Mouse (Mus musculus): ENCODE results near the gene Ewsr1.

DNA sequence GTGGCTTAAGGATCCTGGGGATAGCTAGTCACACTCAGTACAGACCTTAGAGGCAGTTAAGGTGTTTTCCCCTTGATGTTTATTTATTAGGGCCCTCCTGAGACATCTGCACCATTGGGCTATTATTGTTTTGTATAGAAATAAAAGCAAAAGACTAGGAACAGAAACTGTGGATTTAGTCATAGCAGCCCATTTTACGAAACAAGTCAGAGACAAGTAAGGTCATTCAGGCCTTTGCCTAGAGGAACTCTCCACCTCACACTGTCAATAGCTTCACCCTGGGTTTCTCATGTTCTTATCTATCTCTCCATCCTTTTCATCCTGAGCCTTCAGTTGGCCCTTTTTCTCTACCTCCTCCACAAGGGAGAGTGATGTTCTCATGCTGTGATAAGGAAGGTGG lies 74.0 kb downstream of the Ewsr1 start:
- TF ChIP-seq POLR2A (IDR thresholded peaks at IDR 0.05; ENCODE audit: borderline replicate concordance, insufficient read depth, low read length) (no peak), CTCF (IDR thresholded peaks at IDR 0.05; ENCODE audit: borderline replicate concordance, insufficient read depth, low read depth, low read length) (no peak)

All from cerebellum, adult 2 months (tissue).